Mouse (Mus musculus) large intestine, adult 2 months (tissue): ENCODE measurements at regions not wholly inside any gene's neighbourhood (a gene's known extent, or its start where the extent isn't known, plus 50 kb on each side); places are given as distances from the start of the nearest gene placed in this dataset.

Experiments
- DNase-seq: peaks from one replicate; pipeline ENCODE4 v3.0.0-alpha.2; 2012; ENCODE audit warnings: low read depth, low spot score
- WGBS: fragments of 180-500 bp; shearing (Covaris S2); methylation state at CpG from one replicate; pipeline ENCODE4 v1.1.7; 2018; 5-methylcytosine and 5-hydroxymethylcytosine counted together

- WGBS: 50% methylated on average over 8 of the region's 8 CpGs
- DNase-seq: no peak
Observed at GRCm38 (mm10) chr19:59636271-59636670, 178.1 kb downstream of the Emx2 start.

- DNase-seq: no peak
- 67% methylated on average over 3 of the region's 3 CpGs for WGBS
Observed at GRCm38 (mm10) chr19:59642606-59643005, 184.4 kb downstream of the Emx2 start.

GRCm38 (mm10) chr19:59646231-59646630 lies 188.1 kb downstream of the Emx2 start:
- DNase-seq: no peak

GRCm38 (mm10) chr19:59646656-59647055 lies 188.5 kb downstream of the Emx2 start:
- no peak for DNase-seq
- 49% methylated on average over 7 of the region's 7 CpGs for WGBS

More at GRCm38 (mm10) chr19:59646231-59646630, 188.1 kb downstream of the Emx2 start:
- 66% methylated on average over 8 of the region's 8 CpGs for WGBS

- no peak for DNase-seq
- WGBS: 80% methylated on average over 5 of the region's 5 CpGs
Observed at GRCm38 (mm10) chr19:59649421-59649820, 191.2 kb downstream of the Emx2 start.

- 63% methylated on average over 10 of the region's 10 CpGs for WGBS
- no peak for DNase-seq
Observed at GRCm38 (mm10) chr19:59650611-59651329, 192.6 kb downstream of the Emx2 start.

GRCm38 (mm10) chr19:59653631-59654367 lies 195.6 kb downstream of the Emx2 start:
- 64% methylated on average over 18 of the region's 18 CpGs for WGBS
- DNase-seq: no peak

GRCm38 (mm10) chr19:59655321-59655720 lies 197.1 kb downstream of the Emx2 start:
- 93% methylated on average over 2 of the region's 2 CpGs for WGBS

GRCm38 (mm10) chr19:59669793-59670192 lies 211.6 kb downstream of the Emx2 start:
- DNase-seq: no peak

More at GRCm38 (mm10) chr19:59655321-59655720, 197.1 kb downstream of the Emx2 start:
- no peak for DNase-seq

GRCm38 (mm10) chr19:59673537-59673936 lies 215.4 kb downstream of the Emx2 start:
- no peak for DNase-seq

GRCm38 (mm10) chr19:59679191-59679590 lies 221.0 kb downstream of the Emx2 start:
- 91% methylated on average over 7 of the region's 7 CpGs for WGBS
- no peak for DNase-seq

GRCm38 (mm10) chr19:59680356-59680755 lies 222.2 kb downstream of the Emx2 start:
- WGBS: 87% methylated on average over 4 of the region's 4 CpGs
- no peak for DNase-seq

GRCm38 (mm10) chr19:59684292-59684691 lies 226.1 kb downstream of the Emx2 start:
- WGBS: 71% methylated on average over 7 of the region's 7 CpGs
- no peak for DNase-seq

- 79% methylated on average over 19 of the region's 19 CpGs for WGBS
- no peak for DNase-seq
Observed at GRCm38 (mm10) chr19:59685826-59686717, 227.9 kb downstream of the Emx2 start.

GRCm38 (mm10) chr19:59687206-59687605 lies 229.0 kb downstream of the Emx2 start:
- WGBS: 44% methylated on average over 7 of the region's 7 CpGs
- DNase-seq: no peak

GRCm38 (mm10) chr19:59687681-59688080 lies 229.5 kb downstream of the Emx2 start:
- no peak for DNase-seq
- WGBS: 48% methylated on average over 1 of the region's 1 CpGs

- no peak for DNase-seq
- 80% methylated on average over 15 of the region's 15 CpGs for WGBS
Observed at GRCm38 (mm10) chr19:59691541-59692096, 233.4 kb downstream of the Emx2 start.

GRCm38 (mm10) chr19:59697628-59698027 lies 239.5 kb downstream of the Emx2 start:
- WGBS: 57% methylated on average over 5 of the region's 5 CpGs
- peak; percentile 2 for DNase-seq

GRCm38 (mm10) chr19:59700187-59700586 lies 242.0 kb downstream of the Emx2 start:
- WGBS: 50% methylated on average over 3 of the region's 3 CpGs

GRCm38 (mm10) chr19:59707106-59707505 lies 236.3 kb downstream of the Rab11fip2 start:
- 53% methylated on average over 5 of the region's 5 CpGs for WGBS
- DNase-seq: no peak

More at GRCm38 (mm10) chr19:59700187-59700586, 242.0 kb downstream of the Emx2 start:
- no peak for DNase-seq
